Mouse (Mus musculus): Measurements from ENCODE around the gene Ccnd3.

DNA sequence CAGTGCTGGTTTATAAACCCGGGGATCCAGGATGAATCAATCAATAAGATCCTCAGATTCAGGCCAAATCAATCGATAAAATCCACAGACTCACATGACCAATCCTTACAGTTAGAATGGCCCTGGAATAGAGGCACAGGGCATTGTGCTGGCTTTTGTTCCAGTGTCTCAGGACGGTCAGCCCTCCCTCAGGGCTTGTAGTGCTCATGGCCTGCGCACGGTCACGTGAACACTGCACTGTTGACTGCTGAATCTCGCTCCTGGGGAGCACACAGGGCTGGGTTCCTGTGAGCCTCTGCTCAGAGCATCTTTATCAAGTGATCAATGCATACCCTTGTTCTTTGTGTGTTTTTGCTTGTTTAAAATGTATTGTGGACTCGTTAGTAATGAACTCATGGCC is 24.1 kb downstream of the Ccnd3 start:
- TF ChIP-seq TAL1 (IDR thresholded peaks at IDR 0.05; ENCODE audit: low read length) (no peak), GATA1 (IDR thresholded peaks at IDR 0.05; ENCODE audit: low read length) (no peak)
